Mouse (Mus musculus) kidney, postnatal 4 days (tissue): ENCODE measurements around the gene Sipa1l2.

Experiments
- DNase-seq, 2 experiments: peaks; one replicate each; pipeline ENCODE4 v3.0.0; 2021; ENCODE audit warnings: mixed read lengths in 2 of 2

Sipa1l2 gene

DNA sequence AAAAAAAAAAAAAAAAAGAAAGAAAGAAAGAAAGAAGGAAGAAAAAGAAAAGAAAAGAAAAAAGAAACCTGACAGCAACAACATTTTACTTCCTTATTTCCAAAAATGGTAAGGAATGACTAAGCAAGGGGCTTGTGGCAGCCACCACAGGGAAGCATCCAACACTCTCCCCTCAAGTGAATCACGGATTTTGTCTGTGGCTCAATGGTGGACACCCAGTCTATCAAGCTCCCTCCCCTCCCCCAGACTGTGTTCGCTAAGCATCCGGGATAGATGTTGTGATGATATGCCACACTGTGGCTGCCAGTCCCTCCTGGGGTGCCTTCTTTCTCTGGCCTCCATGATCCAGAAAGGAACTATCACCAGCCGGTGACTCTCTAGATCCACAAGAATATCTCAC lies 6.5 kb upstream of the Sipa1l2 start:
- DNase-seq = no peak

DNA sequence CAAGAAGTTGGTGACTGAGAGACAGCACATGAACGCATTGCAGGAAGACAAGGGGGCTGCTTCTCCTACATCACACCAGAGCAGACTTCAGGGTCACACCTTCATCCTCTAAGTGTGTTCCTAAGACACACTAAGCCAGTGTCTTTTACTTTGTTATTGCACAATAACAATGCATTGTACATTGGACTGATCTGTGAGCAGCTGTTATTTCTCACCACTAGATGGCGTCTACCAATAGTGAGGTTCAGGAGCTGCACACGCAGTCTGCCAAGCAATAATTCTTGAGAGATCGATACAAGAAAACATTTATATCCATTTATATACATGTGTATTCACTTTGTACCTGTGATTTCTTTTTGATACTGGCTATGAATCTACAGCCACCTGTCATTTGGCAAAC lies 4.7 kb upstream of the Sipa1l2 start:
- DNase-seq = peak in 1 of 2 experiments; percentile 46

DNA sequence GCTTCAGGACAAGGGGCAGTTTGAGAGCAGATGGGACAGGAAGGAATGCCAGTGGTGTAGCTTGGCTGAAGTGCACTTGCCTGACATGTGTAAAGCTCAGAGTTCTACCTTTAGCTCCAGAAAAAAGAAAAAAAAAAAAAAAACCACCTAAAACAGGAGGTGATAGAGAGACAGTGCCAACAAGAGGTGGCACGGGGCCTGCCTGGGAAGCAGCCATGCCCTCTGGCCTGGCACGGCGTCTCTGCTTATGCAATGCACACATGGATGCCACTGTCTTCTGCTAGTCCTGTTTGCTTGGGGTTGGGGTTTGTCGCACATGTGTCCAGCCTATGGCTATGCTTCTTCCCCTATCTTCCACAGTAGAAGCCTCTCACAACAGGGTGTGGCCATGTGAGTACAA lies 2.6 kb upstream of the Sipa1l2 start:
- no peak for DNase-seq

DNA sequence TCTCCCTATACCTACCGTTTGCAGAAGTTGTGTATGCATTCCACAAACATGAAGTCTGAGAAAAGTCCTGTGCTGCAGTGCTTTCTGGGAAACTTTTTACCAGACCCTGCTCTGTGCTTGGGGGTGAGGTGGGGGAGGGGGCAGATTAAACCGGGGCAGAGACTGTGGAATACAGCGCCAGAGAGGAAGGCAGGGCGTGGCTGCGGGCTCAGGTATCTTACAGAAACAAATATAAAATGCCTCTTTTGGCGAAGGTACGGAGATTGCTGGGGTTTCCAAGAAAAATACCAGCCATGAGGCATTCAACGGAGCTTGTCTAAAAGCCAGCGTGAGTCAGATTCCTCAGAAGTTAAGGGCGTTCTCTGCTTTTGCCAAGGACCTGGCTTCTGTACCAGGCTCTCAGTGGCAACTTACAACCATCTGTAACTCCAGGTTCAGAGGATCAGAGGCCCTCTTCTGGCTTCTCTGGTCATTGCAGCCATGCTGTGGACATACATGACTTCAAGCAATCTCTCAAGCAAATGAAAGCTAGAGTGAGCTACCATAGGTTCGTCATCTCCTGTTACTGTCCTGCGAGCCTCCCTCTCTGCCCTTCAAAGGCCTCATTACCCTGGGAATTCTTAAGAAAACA lies 1.3 kb upstream of the Sipa1l2 start:
- DNase-seq = peak; percentile 71 to 76

DNA sequence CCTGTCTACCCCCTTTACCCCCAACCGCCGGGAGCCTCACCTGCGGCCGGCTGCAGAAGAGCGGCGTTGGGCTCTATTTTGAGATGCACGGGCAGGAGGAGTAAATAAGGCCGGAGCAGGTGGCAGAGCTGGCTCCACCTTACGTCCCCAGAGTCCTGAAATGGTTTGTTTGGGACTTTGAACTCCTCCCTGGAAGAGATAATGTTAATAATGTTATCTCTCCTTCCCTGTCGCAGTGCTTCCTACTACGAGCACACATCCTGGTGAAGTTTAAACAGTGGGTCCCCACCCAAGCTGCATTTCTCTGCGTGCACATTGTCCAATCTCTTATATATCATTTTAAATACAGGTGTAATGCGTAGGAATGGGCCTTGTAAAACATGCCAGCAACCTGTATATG lies 781 bp upstream of the Sipa1l2 start:
- no peak for DNase-seq

DNA sequence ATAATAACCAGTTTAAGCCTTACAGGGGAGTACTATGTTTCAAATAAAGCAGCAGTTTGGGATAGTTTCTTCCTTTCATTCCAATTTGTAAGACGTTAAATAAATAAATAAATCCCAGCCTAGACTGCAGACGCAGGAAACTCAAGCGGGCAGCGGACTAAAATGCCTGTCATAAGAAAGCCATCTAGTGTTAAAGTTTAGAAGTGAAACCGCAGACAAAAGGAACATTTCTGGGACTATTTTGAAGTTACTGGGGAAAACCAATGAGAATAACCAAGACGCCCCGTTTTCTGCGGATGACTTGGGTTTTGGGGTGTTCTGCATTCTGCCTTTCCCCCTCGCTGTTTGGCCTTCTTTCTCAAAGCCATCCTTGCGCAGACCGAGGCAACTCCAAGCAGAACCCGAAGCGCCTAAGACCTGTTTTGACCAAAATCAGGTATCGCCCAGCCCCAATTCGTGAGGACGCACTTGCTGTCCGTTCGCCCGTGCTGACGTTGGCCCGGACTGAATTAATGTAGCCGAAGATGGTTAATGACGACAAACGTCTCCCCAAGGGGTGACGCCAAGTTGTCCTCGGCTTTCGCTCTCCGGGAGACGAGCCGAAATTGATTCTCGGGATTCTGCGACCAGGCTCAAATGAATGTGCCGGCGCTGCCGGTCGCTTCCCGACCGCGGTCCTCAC lies 616 bp downstream of the Sipa1l2 start:
- DNase-seq = peak; percentile 61 to 77

DNA sequence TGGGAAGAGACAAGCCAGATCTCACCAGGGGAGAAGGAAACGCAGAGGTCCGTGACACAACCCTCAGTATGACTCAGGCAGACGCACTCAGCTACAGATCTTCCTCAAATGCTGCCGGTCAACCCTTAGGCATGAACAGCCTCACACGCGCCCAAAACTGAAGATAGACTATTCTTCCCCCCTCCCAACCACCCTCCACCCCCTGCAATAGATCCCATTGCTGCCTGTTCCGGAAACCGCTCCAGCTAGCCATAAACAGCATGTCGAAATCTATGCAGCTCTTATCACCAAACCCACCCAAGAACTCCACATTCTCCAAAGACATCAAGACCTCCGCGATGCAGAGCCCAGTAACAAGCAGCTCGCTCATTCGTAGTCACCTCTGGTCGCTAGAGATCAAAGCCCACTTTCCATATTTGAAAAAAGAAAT lies 1.2 kb downstream of the Sipa1l2 start:
- peak; percentile 33 to 54 for DNase-seq

DNA sequence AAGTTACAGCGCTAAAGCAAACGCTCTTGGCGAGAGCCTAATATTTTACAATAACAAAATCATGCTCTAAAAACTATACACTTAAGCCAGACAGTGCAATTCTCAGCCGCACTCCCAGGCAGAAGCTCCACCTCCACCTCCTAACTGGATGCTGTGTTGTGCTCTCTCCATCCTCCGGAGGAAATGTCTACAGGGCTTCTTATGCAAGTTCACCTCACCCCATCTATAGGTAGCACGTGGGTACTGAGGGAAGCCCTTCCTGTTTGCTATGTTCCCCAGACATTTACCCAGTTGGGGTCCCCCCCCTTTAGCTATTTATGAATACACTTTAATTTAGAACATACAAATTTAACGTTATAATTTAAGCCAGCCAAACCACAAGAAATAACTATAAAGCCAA lies 2.0 kb downstream of the Sipa1l2 start:
- DNase-seq = no peak

DNA sequence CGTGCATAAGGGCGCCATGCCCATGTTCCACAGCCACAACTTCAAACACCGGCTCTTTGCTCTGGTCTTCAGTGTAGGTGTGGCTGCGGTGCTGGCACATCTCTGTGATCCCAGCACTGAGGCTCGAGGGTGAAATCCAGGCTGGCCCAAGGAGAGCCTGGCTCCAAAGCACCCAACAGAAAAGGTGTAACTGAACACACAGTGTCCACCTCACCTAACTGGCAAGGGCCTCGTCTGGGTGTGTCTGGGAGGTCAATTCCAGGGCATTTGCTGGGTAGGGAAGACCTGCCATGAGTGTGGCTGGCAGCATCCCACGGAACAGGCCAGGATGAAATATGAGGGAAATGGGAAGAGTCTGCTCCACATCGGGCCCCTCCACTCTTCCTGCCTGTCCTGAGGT lies 6.7 kb downstream of the Sipa1l2 start:
- DNase-seq = no peak

DNA sequence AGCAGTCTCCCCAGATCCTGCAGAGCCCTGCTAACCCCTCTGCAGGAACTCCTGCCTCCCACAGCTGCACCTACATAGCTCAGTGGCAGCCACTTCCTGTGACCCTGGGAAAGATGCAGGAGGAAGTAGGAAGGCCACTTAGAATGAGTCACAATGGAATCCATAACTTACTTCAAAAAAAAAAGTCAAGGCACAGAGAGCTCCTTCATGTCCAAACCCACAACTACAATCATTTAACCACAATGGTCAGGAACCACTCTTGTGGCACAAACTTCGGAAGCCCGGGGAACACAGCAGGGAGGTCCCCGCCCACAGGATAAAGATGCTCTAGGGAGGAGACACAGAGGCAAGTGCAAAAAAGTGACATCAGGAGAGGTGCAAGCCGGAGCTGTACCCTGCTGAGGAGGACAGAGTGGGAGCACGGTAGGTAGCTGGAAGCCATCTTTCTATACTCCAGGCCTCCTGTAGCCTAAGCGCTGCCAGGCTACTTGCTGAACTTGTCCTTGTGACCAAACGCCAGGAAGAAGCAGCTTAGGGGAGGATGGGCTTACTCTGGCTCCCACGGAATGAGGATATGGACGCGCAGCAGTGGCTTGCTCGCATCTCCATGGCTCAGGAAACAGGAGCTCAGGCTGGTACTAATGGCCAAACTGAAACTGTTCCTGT lies 8.7 kb downstream of the Sipa1l2 start:
- peak in 1 of 2 experiments; percentile 45 for DNase-seq

DNA sequence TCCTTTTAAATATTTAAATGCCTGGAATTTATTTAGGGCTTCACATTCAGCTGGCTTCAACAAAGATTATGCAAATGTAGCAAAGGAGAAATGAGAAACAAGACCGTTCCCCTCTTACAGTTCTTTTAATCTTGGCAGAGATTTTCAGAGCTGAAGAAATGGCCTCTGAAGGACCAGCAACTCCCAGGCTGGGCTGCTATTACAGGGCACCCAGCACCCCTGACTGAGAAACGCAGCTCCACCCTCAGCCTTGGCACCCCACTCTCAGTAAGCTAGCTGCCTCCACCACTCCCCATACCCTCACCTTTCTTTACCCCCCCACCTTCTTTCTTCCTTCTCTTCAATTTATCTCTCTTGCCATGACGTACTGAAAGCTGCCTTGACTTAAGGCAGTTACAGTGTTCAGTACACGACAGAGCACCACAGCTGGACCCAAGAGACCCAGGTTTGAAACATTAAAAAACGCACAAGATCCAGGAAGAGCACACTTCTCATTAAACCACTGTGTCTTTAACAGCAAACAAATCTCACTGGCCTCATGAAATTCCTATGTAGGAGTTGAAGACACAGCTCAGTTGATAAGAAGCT lies 10.4 kb downstream of the Sipa1l2 start:
- DNase-seq = no peak

DNA sequence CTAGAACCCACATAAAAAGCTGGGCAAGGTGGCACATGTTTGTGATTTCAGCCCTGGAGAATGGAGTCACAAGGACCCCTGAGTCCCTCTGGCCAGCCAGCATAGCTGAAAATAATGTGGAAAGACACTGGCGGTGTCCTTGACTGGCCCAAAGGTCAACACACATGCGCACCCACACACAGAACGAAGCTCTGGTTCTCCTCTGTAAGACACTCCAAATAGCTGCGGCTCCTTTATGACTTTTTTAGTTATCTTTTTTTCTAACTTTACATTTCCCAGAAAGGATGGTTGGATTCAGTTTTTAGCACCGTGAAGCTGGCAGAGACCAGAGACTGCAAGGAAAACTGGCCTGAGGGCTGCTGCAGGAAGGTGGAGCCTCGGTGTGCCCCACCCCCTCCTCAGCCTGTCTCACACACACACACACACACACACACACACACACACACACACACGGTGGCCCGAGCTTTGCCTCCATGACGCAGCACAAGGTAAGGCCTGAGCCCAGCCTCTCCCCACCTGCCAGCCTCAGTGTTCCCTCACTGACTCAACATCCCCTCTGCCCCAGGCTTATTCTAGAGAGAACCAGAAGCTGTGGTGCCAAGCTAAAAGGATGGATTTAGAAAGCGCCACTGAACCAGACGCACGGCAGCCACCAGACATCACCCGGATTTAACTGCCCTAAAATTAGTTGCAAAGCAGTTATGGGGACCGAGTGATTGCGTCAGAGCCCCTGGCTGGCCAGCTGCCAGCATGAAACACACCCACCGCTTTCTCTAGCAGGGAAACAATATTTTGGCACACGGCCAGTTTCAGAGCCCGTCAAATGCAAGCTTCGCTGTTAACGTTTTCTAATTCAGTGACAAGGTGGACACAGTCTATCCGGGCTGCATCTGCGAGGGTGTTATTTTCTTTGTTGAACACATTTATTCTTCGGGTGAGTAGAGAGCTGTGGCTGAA lies 11.2 kb downstream of the Sipa1l2 start:
- peak; percentile 84 to 90 for DNase-seq

DNA sequence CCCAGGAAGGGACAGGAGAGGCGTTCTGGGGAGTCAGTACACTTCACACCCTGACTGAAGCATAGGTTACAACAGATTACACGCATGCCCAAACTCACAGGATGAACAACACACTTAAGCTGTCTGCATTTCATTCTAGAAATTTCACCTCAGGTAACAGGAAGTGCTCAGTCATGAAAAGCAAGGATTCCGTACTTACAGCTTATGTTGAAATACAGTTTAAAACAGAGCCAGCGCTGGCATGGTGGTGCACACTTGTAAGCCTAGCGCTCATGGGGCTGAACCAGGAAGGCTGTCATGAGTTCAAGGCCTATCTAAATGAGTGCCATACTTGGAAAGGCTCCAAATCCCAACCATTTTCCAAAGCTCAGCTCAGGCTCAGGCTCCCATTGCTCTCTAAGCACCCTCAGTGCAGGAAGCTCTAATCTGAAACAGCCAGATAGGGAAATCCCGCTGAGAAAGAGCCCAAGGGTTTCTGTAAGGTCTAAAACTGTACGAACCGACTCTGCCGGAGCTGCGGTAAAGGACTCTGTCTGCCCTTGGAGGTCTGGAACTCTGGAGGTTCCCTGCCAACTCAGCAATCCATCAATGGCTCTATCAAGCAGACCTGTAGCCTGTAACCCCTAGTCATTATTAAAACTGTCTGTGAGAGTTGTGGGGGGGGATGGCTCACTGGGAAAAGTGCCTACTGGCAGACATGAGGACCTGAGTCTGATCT lies 12.1 kb downstream of the Sipa1l2 start:
- DNase-seq = no peak

DNA sequence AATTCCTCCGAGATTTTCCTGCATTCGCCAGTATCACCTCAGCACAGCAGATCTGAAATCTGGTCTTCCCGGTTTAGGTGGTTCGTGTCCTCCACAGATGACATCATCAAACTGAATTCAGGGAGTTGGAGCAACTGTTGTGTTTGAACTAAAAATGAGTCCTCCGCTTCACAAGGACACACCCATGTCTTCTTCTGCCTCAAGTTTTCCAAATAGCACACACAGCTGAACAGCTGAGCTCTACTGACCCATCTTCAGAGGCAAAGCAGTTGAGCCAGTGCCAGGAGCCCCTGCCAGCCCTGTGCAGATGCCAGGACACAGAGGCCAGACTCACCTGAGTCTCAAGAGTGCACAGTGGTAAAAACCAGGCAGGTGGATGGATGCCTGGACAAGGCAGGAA lies 12.9 kb downstream of the Sipa1l2 start:
- DNase-seq = peak in 1 of 2 experiments; percentile 40

DNA sequence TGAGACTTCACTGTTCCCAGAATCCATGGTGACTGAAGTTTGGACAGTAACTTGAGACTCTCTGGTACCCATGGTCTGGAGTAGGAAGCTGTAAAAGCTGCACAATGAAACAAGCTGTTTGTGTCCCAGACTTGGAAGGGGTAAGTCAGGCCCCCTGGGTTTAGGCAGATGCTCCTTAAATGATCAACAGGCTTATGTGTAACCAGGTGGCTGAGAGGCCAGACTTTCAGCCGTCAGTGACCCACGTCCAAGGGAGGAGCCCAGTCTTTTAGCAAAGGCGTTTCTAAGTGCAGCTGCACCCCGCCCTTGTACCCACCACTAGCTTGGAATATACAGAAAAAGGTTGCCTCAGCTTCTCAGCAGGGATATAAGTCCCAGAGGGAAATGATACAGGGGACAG lies 19.0 kb downstream of the Sipa1l2 start:
- no peak for DNase-seq

DNA sequence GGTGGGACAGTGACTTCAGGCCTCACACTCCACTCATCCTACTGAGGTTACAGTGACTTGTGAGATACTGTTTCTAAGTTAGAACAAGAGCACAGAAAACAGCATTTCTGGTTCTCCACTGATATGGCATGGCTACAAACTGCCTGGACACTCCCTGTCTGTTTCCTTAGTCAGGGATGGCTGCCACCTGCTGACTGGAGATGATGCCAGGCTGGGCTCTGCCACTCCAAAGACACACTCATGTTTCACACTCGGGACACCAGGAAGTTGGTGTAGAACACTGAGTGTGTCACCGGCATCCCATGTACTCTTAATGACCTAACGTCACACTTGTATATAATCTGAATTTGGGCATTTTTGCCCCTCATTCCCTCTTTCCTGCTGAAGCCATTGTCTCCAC lies 22.3 kb downstream of the Sipa1l2 start:
- no peak for DNase-seq

DNA sequence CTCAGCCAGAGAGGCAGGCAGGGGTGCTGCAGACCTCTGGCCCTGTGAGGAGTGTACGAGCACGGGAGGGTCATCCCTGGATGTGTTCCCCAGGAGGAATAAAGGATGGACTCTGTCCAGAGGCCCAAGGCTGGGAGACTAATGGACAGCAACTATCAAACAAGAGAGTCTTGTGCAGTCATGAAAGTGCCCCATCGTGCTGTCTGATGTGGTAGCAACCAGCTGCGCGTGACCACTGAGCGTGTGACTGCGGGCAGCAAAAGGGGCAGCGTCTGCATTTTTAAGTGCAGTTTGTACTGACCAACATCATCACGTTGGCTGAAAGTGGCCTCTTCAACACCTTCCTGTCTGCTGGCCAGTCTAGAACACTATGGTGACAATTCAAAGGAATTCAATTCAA lies 23.7 kb downstream of the Sipa1l2 start:
- DNase-seq = no peak

DNA sequence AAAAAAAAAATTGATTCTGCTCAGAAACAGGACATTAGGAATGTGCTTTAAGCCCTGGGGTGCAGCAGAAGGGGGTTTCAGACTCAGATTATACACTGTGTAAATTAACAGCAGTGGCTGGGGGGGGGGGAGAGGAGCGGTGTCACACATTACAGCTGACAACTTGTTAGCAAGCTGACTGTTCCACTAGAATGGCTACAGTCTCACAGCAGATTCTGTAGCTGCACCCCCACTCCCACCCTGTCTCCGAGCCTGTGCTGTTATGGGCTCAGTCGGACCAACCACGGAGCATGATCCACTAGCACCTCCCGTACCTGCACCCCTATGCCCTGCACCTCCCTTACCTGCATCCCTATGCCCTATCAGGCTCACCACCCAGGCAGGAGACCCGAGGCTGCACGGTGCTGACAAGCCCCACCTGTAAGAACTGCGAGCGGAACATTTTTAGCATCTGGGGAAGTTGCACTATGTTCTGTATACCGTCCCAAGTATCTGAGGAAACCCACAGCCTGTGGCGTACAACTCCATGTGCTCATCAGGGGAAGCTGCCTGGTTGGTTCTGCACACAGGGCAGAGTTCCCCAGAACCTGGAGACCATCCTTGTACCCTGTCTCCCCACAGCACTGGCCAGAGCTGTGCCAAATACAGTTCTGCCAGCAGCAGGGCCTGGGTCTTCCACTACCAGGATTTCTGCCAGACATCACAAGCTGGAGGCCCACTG lies 26.6 kb downstream of the Sipa1l2 start:
- DNase-seq = no peak

DNA sequence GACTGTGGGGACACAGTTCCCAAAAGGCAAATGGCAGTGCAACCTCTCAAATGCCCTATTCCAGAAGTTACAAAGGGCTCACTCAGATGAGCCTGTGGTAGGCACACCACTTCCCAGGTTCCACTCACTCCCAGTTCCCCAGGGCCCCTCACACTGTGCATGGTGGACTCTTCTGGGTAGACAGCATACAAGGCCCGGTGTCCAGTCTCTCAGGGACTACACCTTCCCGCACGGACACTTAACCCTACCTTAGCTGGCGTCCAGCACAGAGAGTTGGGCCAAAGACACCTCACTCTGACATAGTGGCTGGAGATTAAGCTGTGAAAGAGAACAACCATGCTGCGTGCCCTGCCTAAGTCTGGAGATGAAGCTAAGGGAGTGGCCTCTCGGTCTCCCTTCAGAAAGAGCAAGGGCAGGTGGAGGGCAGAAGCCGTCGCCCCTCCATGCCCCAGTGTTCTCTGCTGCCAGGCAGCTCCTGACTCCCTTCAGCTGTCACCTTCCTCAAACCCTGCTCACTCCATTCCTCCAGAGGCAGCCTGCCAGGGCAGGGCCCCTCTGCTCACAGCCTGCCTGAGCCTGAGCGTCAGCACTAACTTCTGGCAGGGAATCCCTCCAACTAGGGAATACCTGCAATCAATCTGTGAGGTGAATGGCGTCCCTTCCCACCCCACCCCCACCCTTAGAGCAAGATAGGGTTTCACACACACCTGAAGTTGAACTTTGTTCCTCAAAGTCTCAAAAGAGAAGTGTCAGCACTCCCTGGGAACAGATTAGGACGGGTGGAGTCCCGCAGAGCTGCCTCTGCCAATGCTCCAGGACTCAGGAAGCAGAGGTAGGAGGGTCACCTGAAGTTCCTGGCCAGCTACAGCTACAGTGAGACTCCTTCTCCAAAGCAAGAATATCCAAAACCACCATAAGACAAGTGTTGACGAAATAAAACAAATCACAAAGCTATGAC lies 30.3 kb downstream of the Sipa1l2 start:
- DNase-seq = peak in 1 of 2 experiments; percentile 47

DNA sequence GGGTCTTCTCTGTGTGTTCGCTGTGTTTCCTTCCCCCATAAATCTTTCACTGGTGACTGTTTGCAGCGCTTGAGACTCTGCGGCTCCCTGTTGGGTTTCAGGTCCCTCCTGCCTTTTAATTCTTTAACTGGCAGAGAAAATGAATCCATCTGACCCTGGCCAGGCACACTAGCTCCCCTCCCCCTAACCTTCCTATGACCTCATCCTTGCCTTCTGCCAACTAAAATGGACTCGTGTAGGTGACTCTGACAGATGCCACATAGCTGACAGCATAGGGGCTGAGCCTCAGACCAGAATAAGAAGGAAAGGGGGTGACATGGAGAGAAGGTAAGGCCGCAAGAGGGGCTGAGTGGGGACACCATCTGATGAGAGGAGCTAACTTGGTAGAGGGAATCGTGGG lies 31.3 kb downstream of the Sipa1l2 start:
- no peak for DNase-seq
